Mouse (Mus musculus) midbrain, embryonic 15.5 days (tissue): ENCODE results near the gene Slc16a8. TPM values are rescaled to one million over a fixed set of nuclear protein-coding genes. Genes with fewer than 3 reads are reported as not detected.

Experiments used
- ATAC-seq: fragments of 200-750 bp; cut with Nextera tagmentation; replicated peaks from 2 replicates; pipeline ENCODE4 v1.8.0; 2017; ENCODE audit warnings: moderate TSS enrichment
- H3K27ac ChIP-seq: fragments of 300-500 bp; sonication (generic); 2 replicates; pipeline ENCODE4 v1.5.1; 2015; ENCODE audit warnings: mild to moderate bottlenecking, inconsistent platforms
- H3K27me3 ChIP-seq: fragments of 300-500 bp; sonication (generic); replicated peaks from 2 replicates; pipeline ENCODE4 v1.6.1; 2015; ENCODE audit warnings: inconsistent platforms
- H3K36me3 ChIP-seq: fragments of 300-500 bp; sonication (generic); replicated peaks from 2 replicates; pipeline ENCODE4 v1.6.1; 2015; ENCODE audit warnings: inconsistent platforms
- H3K4me1 ChIP-seq: fragments of 300-500 bp; sonication (generic); 2 replicates; pipeline ENCODE4 v1.6.1; 2015; ENCODE audit warnings: inconsistent platforms
- H3K4me2 ChIP-seq: fragments of 300-500 bp; sonication (generic); 2 replicates; pipeline ENCODE4 v1.6.1; 2015; ENCODE audit warnings: inconsistent platforms, mild to moderate bottlenecking, moderate library complexity
- H3K4me3 ChIP-seq: fragments of 300-500 bp; sonication (generic); 2 replicates; pipeline ENCODE4 v1.5.1; 2015; ENCODE audit warnings: mild to moderate bottlenecking, inconsistent platforms
- H3K9ac ChIP-seq: fragments of 300-500 bp; sonication (generic); 2 replicates; pipeline ENCODE4 v1.6.1; 2015; ENCODE audit warnings: mild to moderate bottlenecking, inconsistent platforms
- H3K9me3 ChIP-seq: fragments of 300-500 bp; sonication (generic); 2 replicates; pipeline ENCODE4 v1.6.1; 2016; ENCODE audit warnings: inconsistent platforms
- WGBS: fragments of 180-500 bp; shearing (Covaris S2); methylation state at CpG from one replicate; pipeline ENCODE4 v1.1.7; 2015; ENCODE audit warnings: mixed read lengths; 5-methylcytosine and 5-hydroxymethylcytosine counted together
- polyA plus RNA-seq: library from polyadenylated mRNA; unstranded; fragments of >200 nt; fragmentation: Nextera tagmentation; extraction: Ambion mirVana; gene quantifications from 2 replicates; pipeline ENCODE4 v1.2.1, GENCODE M21; 2015

The Slc16a8 gene
- polyA plus RNA-seq, 1 experiment from 2014 or later, result 0.54 TPM

- Histone ChIP-seq H3K4me2 (peak overlapping the region; percentile 98), H3K9ac (peak overlapping the region; percentile 61), H3K9me3 (no peaks in the 10 kb centered on the region), H3K36me3 (no peaks in the 10 kb centered on the region), H3K27me3 (peaks cover 50% of the 10 kb centered on the region), H3K4me1 (peaks cover 18% of the 10 kb centered on the region), H3K27ac (no peak overlapping the region), H3K4me3 (peak overlapping the region; percentile 59)
- ATAC-seq, result peak; percentile 71
- WGBS, result under 1% methylated on average over 21 of the region's 28 CpGs
Measured at GRCm38 (mm10) chr15:79261757-79262156, 7.2 kb upstream of the Slc16a8 start.

GRCm38 (mm10) chr15:79261095-79261725, 6.6 kb upstream of the Slc16a8 start:
- peak; percentile 65 for ATAC-seq
- Histone ChIP-seq H3K4me2 (peak overlapping the region; percentile 98), H3K4me1 (peaks cover 18% of the 10 kb centered on the region), H3K9me3 (no peaks in the 10 kb centered on the region), H3K9ac (peak overlapping the region; percentile 61), H3K27me3 (peaks cover 50% of the 10 kb centered on the region), H3K36me3 (no peaks in the 10 kb centered on the region), H3K4me3 (peak overlapping the region; percentile 59), H3K27ac (no peak overlapping the region)
- 1% methylated on average over 33 of the region's 62 CpGs for WGBS

- Histone ChIP-seq H3K27me3 (peaks cover 60% of the 10 kb centered on the region), H3K36me3 (no peaks in the 10 kb centered on the region), H3K4me1 (peaks cover 18% of the 10 kb centered on the region), H3K9me3 (no peaks in the 10 kb centered on the region), H3K27ac (no peak overlapping the region), H3K4me2 (no peak overlapping the region), H3K4me3 (no peak overlapping the region), H3K9ac (no peak overlapping the region)
- 28% methylated on average over 17 of the region's 17 CpGs for WGBS
- no peak for ATAC-seq
Measured at GRCm38 (mm10) chr15:79258521-79258920, 4.0 kb upstream of the Slc16a8 start.

DNA sequence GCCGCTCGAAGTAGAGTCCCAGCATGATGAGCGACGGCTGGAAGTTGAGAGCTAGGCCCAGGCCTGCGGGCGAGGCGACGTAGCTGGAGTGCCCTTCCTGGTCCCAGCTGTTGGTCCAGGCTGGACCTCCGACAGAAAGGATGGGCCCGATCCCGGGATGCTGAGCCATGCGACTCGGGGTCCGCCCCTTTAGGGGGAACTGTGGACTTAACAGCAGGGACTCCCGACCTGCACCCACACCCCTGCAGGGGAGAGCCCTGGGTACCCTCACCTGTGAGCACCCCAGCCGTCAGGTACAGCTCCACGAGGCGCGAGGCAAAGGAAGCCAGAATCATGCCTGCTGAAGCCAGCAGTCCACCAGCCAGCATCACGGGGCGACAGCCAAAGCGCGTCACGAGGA, 2.0 kb downstream of the Slc16a8 start:
- peaks cover 8% of the 10 kb centered on the region; the same call in 1 of the 2 replicates for H3K36me3 ChIP-seq
- no peaks in the 10 kb centered on the region for H3K9me3 ChIP-seq
- peak; percentile 19; the same call in 1 of the 2 replicates for ATAC-seq
- H3K4me2 ChIP-seq, result peak overlapping the region; percentile 63
- peak overlapping the region; percentile 36 for H3K9ac ChIP-seq
- 34% methylated on average over 24 of the region's 24 CpGs for WGBS
- H3K27ac ChIP-seq, result no peak overlapping the region
- peak overlapping the region; percentile 30 for H3K4me3 ChIP-seq
- H3K4me1 ChIP-seq, result peaks cover 12% of the 10 kb centered on the region
- peaks cover 34% of the 10 kb centered on the region for H3K27me3 ChIP-seq

- WGBS, result 2% methylated on average over 61 of the region's 61 CpGs
Measured at GRCm38 (mm10) chr15:79251781-79252491, 2.6 kb downstream of the Slc16a8 start.

GRCm38 (mm10) chr15:79251168-79251567, 3.4 kb downstream of the Slc16a8 start:
- H3K36me3 ChIP-seq, result peaks cover 15% of the 10 kb centered on the region; the same call in 1 of the 2 replicates
- 57% methylated on average over 7 of the region's 7 CpGs for WGBS
- H3K4me3 ChIP-seq, result no peak overlapping the region
- H3K4me1 ChIP-seq, result peaks cover 12% of the 10 kb centered on the region
- ATAC-seq, result no peak
- H3K9ac ChIP-seq, result no peak overlapping the region
- H3K4me2 ChIP-seq, result no peak overlapping the region
- no peak overlapping the region for H3K27ac ChIP-seq
- no peaks in the 10 kb centered on the region for H3K9me3 ChIP-seq
- peaks cover 34% of the 10 kb centered on the region for H3K27me3 ChIP-seq

More at GRCm38 (mm10) chr15:79251781-79252491, 2.6 kb downstream of the Slc16a8 start:
- Histone ChIP-seq H3K9ac (peak overlapping the region; percentile 36), H3K9me3 (no peaks in the 10 kb centered on the region), H3K36me3 (peaks cover 8% of the 10 kb centered on the region; the same call in 1 of the 2 replicates), H3K4me1 (peaks cover 12% of the 10 kb centered on the region), H3K4me3 (peak overlapping the region; percentile 30), H3K27me3 (peaks cover 34% of the 10 kb centered on the region), H3K4me2 (peak overlapping the region; percentile 63), H3K27ac (no peak overlapping the region)
- peak; percentile 66 for ATAC-seq

DNA sequence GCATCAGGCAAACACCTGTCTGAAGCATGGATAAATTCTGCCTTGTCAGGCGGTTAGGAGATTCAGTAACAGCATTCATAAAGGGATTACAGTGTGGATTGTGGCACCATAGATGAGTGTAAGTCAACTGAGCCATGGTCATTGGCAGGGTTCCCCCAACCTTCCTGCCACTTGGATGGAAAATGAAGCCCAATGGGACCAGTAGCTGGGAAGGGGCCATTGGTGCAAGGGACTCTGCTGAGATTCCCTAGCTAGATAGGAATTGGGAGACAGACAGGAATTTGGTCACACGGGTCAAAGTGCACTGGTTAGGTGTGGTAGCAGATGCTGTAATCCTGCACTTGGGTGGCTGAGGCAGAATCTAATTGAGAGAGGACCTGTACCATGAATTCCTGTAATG, 4.3 kb downstream of the Slc16a8 start:
- no peak for ATAC-seq
- WGBS, result 90% methylated on average over 2 of the region's 2 CpGs
- Histone ChIP-seq H3K27me3 (peaks cover 34% of the 10 kb centered on the region), H3K4me3 (no peak overlapping the region), H3K4me2 (no peak overlapping the region), H3K9me3 (no peaks in the 10 kb centered on the region), H3K36me3 (peaks cover 17% of the 10 kb centered on the region; the same call in 1 of the 2 replicates), H3K27ac (no peak overlapping the region), H3K9ac (no peak overlapping the region), H3K4me1 (peaks cover 12% of the 10 kb centered on the region)

GRCm38 (mm10) chr15:79245321-79245720, 9.2 kb downstream of the Slc16a8 start:
- Histone ChIP-seq H3K27ac (no peak overlapping the region), H3K4me2 (no peak overlapping the region), H3K9me3 (no peaks in the 10 kb centered on the region), H3K36me3 (peaks cover 37% of the 10 kb centered on the region), H3K9ac (no peak overlapping the region), H3K27me3 (no peaks in the 10 kb centered on the region), H3K4me3 (no peak overlapping the region), H3K4me1 (peaks cover 7% of the 10 kb centered on the region)
- WGBS, result 94% methylated on average over 3 of the region's 3 CpGs
- ATAC-seq, result no peak

DNA sequence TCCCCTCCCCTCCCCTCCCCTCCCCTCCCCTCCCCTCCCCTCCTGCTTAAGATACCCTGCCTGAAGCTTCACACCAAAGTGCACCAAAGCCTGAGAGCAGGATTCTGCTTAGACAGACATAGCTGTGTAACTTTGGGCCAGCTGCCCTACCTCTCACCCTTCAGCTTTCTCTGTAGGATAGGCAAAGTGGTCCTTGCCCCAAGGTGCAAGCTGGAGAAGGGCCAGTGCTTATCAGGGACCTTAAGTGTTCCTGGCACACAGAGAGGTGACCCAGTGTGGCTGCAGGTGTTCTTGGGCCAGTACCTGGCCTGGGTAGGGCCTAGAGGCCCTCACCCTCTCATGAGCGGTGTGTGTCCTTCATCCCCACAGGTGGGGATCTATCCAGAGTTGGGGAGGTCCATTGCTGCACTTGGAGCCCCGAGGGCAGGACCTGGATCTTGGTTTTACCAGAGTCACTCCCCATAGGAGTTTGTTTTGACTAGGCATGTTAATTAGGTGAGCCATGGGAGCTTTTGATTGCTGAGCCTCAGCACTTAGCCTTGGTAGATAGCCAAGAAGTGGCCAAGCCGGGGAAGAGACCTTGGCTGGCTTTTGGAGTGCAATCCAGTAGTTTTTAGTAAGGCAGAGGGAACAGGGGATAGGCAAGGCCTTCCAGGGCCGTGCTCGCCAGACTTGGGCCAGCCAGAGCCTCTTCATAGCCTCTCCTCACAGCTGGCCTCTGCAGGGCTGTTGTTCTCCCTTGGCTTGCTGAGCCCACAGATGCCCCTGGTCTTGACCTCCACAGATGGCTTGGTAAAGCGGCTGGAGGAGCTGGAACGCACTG, 10.3 kb downstream of the Slc16a8 start:
- H3K4me3 ChIP-seq, result no peak overlapping the region
- H3K4me2 ChIP-seq, result no peak overlapping the region
- H3K27ac ChIP-seq, result no peak overlapping the region
- WGBS, result 73% methylated on average over 7 of the region's 7 CpGs
- H3K9ac ChIP-seq, result no peak overlapping the region
- peaks cover 37% of the 10 kb centered on the region for H3K36me3 ChIP-seq
- ATAC-seq, result no peak
- H3K9me3 ChIP-seq, result no peaks in the 10 kb centered on the region
- peaks cover 7% of the 10 kb centered on the region for H3K4me1 ChIP-seq
- no peaks in the 10 kb centered on the region for H3K27me3 ChIP-seq

GRCm38 (mm10) chr15:79243234-79244042, 11.1 kb downstream of the Slc16a8 start:
- ATAC-seq, result peak; percentile 97
- peaks cover 7% of the 10 kb centered on the region for H3K4me1 ChIP-seq
- no peaks in the 10 kb centered on the region for H3K9me3 ChIP-seq
- H3K36me3 ChIP-seq, result peaks cover 34% of the 10 kb centered on the region
- peak overlapping the region; percentile 68 for H3K27ac ChIP-seq
- H3K4me3 ChIP-seq, result no peak overlapping the region
- no peaks in the 10 kb centered on the region for H3K27me3 ChIP-seq
- 18% methylated on average over 10 of the region's 10 CpGs for WGBS
- H3K4me2 ChIP-seq, result peak overlapping the region; percentile 29; the same call in 1 of the 2 replicates
- H3K9ac ChIP-seq, result peak overlapping the region; percentile 34; the same call in 1 of the 2 replicates

DNA sequence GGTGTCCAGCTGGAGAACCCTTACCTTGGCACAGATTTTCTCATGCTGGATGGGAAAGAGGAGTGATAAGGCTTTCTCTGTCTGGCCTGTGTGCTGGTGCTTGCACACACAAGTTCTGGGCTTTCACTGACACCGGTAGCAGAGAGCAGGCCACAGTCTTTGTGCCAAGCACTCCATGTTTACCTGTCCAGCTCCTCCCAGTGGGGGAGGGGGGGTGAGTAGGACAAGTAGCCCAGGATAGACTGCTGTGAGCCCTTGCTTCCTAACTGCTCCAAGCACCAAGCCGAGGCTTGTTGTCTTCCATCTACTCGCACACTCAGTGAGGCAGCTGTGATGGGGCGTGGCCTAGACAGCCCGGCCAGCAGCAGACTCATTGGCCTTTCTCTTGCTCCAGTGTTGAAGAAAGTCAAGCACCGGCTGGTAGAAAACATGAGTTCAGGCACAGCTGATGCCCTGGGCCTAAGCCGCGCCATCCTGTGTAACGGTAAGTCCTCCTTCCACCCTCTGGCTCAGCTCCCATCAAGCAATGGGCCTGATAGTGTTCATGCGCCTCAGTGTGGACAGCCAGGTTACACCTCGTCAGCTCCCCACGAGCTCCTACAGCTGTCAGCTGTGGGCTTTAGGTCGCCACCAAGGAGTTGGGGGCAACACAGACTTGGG, 11.9 kb downstream of the Slc16a8 start:
- Histone ChIP-seq H3K4me2 (no peak overlapping the region), H3K9ac (no peak overlapping the region), H3K27me3 (no peaks in the 10 kb centered on the region), H3K9me3 (no peaks in the 10 kb centered on the region), H3K36me3 (peaks cover 30% of the 10 kb centered on the region), H3K27ac (no peak overlapping the region), H3K4me3 (no peak overlapping the region), H3K4me1 (peaks cover 7% of the 10 kb centered on the region)
- ATAC-seq, result peak; percentile 50
- WGBS, result 75% methylated on average over 13 of the region's 13 CpGs
